In the genomic region with DNA sequence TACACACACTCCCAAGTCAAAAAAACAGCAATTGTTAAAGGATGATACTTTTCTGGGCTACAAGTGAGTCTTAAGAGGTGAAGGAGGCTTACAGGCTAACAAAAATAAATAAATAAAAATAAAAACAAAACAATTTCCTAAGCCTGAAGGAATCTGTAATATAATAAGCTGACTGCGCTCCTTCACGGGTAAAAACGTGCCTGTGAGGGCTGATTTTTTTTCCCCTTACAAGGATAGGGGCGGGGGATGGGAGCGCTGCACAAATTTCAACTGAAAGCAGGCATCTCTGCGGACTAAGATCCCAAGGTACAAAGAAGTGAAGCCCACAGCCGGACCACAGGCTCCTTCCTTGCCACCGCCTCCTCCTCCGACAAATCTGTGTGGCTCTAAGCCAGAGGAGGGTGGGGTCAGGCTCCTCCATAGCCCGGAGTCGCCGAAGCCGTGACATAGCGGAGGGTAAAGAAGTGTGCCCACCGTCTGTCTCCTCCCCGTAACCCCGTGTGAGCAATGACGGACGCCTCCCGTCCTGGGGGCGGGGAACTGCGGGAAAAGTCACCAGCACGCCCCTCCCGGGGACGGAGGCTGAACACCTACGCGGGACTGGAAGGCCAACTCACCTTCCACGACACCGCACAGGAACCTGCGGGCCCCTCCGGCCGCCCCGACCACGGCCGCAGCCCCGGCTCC, we compare ENCODE assay signal across 8 mouse cellular contexts. TPM values are rescaled to one million over a fixed set of nuclear protein-coding genes. Genes with fewer than 3 reads are reported as not detected.
DNase-seq lines count a peak whose midpoint lies in the region; ATAC-seq lines count a peak whose summit lies in the region.

No protein-coding gene starts in this region.

- H3K27ac ChIP-seq in hindbrain, embryonic 11.5 days (ENCODE audit: low read depth, low read length): peak overlapping the region; percentile 98
- H3K27ac ChIP-seq in lung, embryonic 16.5 days (ENCODE audit: low read length): peak overlapping the region; percentile 97

- peaks cover 3% of the 10 kb centered on the region; the same call in 1 of the 2 replicates for H3K36me3 ChIP-seq in hindbrain, embryonic 11.5 days (ENCODE audit: control insufficient read depth, insufficient read depth, low read length)
- H3K36me3 ChIP-seq in lung, embryonic 16.5 days (ENCODE audit: control insufficient read depth, insufficient read depth, low read length): peaks cover 16% of the 10 kb centered on the region

- H3K4me3 ChIP-seq in hindbrain, embryonic 11.5 days (ENCODE audit: low read depth, low read length): peak overlapping the region; percentile 100
- peak overlapping the region; percentile 100 for H3K4me3 ChIP-seq in lung, embryonic 16.5 days (ENCODE audit: low read length)

- DNase-seq in Muller cell, postnatal 12 days (ENCODE audit: inconsistent ontology term): peak; percentile 83
- DNase-seq in cerebellum, adult 8-10 months: peak; percentile 61
- peak; percentile 73 for DNase-seq in hindbrain, embryonic 11.5 days (ENCODE audit: low spot score)
- peak; percentile 62 for DNase-seq in layer of hippocampus, adult 9-11 months
- peak; percentile 60 for DNase-seq in ovary, postnatal 14 days (ENCODE audit: low spot score)
- peak; percentile 74 for DNase-seq in thymus, postnatal 14 days

- ATAC-seq in frontal cortex, adult (ENCODE audit: low TSS enrichment): peak; percentile 10; the same call in 1 of the 2 replicates
- ATAC-seq in hindbrain, embryonic 11.5 days (ENCODE audit: low FRiP score): peak; percentile 60
- peak; percentile 55 for ATAC-seq in lung, embryonic 16.5 days (ENCODE audit: low read depth)

- no peaks in the 10 kb centered on the region for H3K27me3 ChIP-seq in hindbrain, embryonic 11.5 days (ENCODE audit: control insufficient read depth, insufficient read depth, low read length)
- H3K27me3 ChIP-seq in lung, embryonic 16.5 days (ENCODE audit: control insufficient read depth, insufficient read depth, low read depth, low read length): no peaks in the 10 kb centered on the region

- peak overlapping the region; percentile 49 for H3K4me2 ChIP-seq in hindbrain, embryonic 11.5 days (replicated peaks; ENCODE audit: low read depth, low read length)
- peak overlapping the region; percentile 69 for H3K4me2 ChIP-seq in lung, embryonic 16.5 days (ENCODE audit: low read depth, low read length)

- H3K4me1 ChIP-seq in hindbrain, embryonic 11.5 days (replicated peaks; ENCODE audit: control insufficient read depth, insufficient read depth, low read length): peaks cover 7% of the 10 kb centered on the region
- peaks cover 20% of the 10 kb centered on the region for H3K4me1 ChIP-seq in lung, embryonic 16.5 days (replicated peaks; ENCODE audit: control insufficient read depth, insufficient read depth, low read length)

- no peaks in the 10 kb centered on the region for H3K9me3 ChIP-seq in hindbrain, embryonic 11.5 days (ENCODE audit: control insufficient read depth, low read length)
- no peaks in the 10 kb centered on the region for H3K9me3 ChIP-seq in lung, embryonic 16.5 days (ENCODE audit: control insufficient read depth, low read length)

- WGBS in hindbrain, embryonic 11.5 days: under 1% methylated on average over 36 of the region's 36 CpGs
- WGBS in lung, embryonic 16.5 days: 0% methylated on average over 29 of the region's 36 CpGs

- H3K9ac ChIP-seq in hindbrain, embryonic 11.5 days (ENCODE audit: low read depth, low read length): peak overlapping the region; percentile 98
- peak overlapping the region; percentile 100 for H3K9ac ChIP-seq in lung, embryonic 16.5 days (ENCODE audit: low read length)

RNA-seq across cellular contexts. Expression of gene Mgea5, which starts 1.2 kb away (rescaled TPM):
- 75.6 and 93.2 TPM in 2 replicates for polyA plus RNA-seq in hindbrain, embryonic 11.5 days (2014; fragmentation: Nextera tagmentation; extraction: Ambion mirVana)
- polyA plus RNA-seq in lung, embryonic 16.5 days (2015; fragmentation: Nextera tagmentation; extraction: Ambion mirVana): 47.0 and 48.5 TPM in 2 replicates

RNA-seq across cellular contexts. Expression of gene Npm3, which starts 33.1 kb away (rescaled TPM):
- polyA plus RNA-seq in hindbrain, embryonic 11.5 days (2014; fragmentation: Nextera tagmentation; extraction: Ambion mirVana): 7.4 and 8.8 TPM in 2 replicates
- polyA plus RNA-seq in lung, embryonic 16.5 days (2015; fragmentation: Nextera tagmentation; extraction: Ambion mirVana): 14.7 and 15.8 TPM in 2 replicates

RNA-seq across cellular contexts. Expression of gene Kcnip2, which starts 33.4 kb away (rescaled TPM):
- 0.56 and 0.73 TPM in 2 replicates for polyA plus RNA-seq in hindbrain, embryonic 11.5 days (2014; fragmentation: Nextera tagmentation; extraction: Ambion mirVana)
- polyA plus RNA-seq in lung, embryonic 16.5 days (2015; fragmentation: Nextera tagmentation; extraction: Ambion mirVana): 1.7 and 1.9 TPM in 2 replicates

RNA-seq across cellular contexts. Expression of gene Fgf8, which starts 39.7 kb away (rescaled TPM):
- polyA plus RNA-seq in hindbrain, embryonic 11.5 days (2014; fragmentation: Nextera tagmentation; extraction: Ambion mirVana): 4.6 and 5.7 TPM in 2 replicates
- polyA plus RNA-seq in lung, embryonic 16.5 days (2015; fragmentation: Nextera tagmentation; extraction: Ambion mirVana): not detected in 2 replicates

Comparison
In these comparisons a context has a peak if more than half of its experiments do, and no peak if none do; other contexts are left out.
1. Peak in every context shown above with its lines: DNase-seq, ATAC-seq, H3K4me3 ChIP-seq and H3K27ac ChIP-seq.
2. ATAC-seq: peak in every context shown above with its lines; median percentile 60 in hindbrain, embryonic 11.5 days; 55 in lung, embryonic 16.5 days; 10 in frontal cortex, adult.